Mouse (Mus musculus) erythroblast, embryonic 14.5 days (primary cell): ENCODE measurements around the gene Med8. TPM values are rescaled to one million over a fixed set of nuclear protein-coding genes. Genes with fewer than 3 reads are reported as not detected.

Source experiments
- H3K27me3 ChIP-seq: 2 replicates; pipeline ENCODE4 v1.6.1; 2012; ENCODE audit warnings: inconsistent platforms; ENCODE audit not compliant: control insufficient read depth
- H3K36me3 ChIP-seq: 2 replicates; pipeline ENCODE4 v1.6.1; 2012; ENCODE audit warnings: mild to moderate bottlenecking, inconsistent platforms; ENCODE audit not compliant: control insufficient read depth
- H3K4me1 ChIP-seq: 2 replicates; pipeline ENCODE4 v1.6.1; 2012; ENCODE audit warnings: inconsistent platforms; ENCODE audit not compliant: control insufficient read depth
- H3K4me3 ChIP-seq: replicated peaks from 2 replicates; pipeline ENCODE3; 2012; ENCODE audit warnings: moderate library complexity, mild to moderate bottlenecking, inconsistent platforms
- H3K9me3 ChIP-seq: 2 replicates; pipeline ENCODE4 v1.6.1; 2012; ENCODE audit warnings: low read length, inconsistent platforms, mixed read lengths; ENCODE audit not compliant: control insufficient read depth
- GATA1 ChIP-seq: IDR thresholded peaks from 2 replicates; pipeline ENCODE4 v1.6.1; 2012; ENCODE audit warnings: low read length, inconsistent platforms, mixed read lengths
- TAL1 ChIP-seq: IDR thresholded peaks from 3 replicates; pipeline ENCODE4 v1.6.1; 2012; ENCODE audit warnings: low read length, inconsistent platforms, mixed read lengths
- polyA plus RNA-seq: library from polyadenylated mRNA; stranded (reverse); fragments of >175 nt; gene quantifications from 2 replicates; pipeline ENCODE4 v1.2.3, GENCODE M21; 2012

Gene Med8
- polyA plus RNA-seq, 1 experiment = 6.4 TPM

- H3K36me3 ChIP-seq = no peaks in the 10 kb centered on the region
- H3K4me3 ChIP-seq = no peak overlapping the region
- H3K4me1 ChIP-seq = peaks cover 5% of the 10 kb centered on the region
- peaks cover 2% of the 10 kb centered on the region; the same call in 1 of the 2 replicates for H3K27me3 ChIP-seq
- TF ChIP-seq GATA1 = no peak
- no peak for TF ChIP-seq TAL1
- H3K9me3 ChIP-seq = no peaks in the 10 kb centered on the region
These were observed 36.8 kb downstream of the Med8 start for GRCm38 (mm10) chr4:118445781-118446414.

GRCm38 (mm10) chr4:118446415-118447153, 37.4 kb downstream of the Med8 start:
- peaks cover 5% of the 10 kb centered on the region for H3K4me1 ChIP-seq
- H3K27me3 ChIP-seq = peaks cover 2% of the 10 kb centered on the region; the same call in 1 of the 2 replicates
- no peak overlapping the region for H3K4me3 ChIP-seq
- H3K36me3 ChIP-seq = no peaks in the 10 kb centered on the region
- no peaks in the 10 kb centered on the region for H3K9me3 ChIP-seq
- TF ChIP-seq GATA1 = no peak
- TF ChIP-seq TAL1 = no peak

GRCm38 (mm10) chr4:118457345-118457975, 48.3 kb downstream of the Med8 start, which contains the start of gene Mpl:
Gene Mpl, minus strand, starts transcription at chr4:118457513.
- Histone ChIP-seq H3K4me3 (no peak within 1 kb of the TSS), H3K27me3 (no peaks in the 10 kb centered on the region), H3K9me3 (no peaks in the 10 kb centered on the region), H3K4me1 (peaks cover 4% of the 10 kb centered on the region), H3K36me3 (no peaks in the 10 kb centered on the region)
- TF ChIP-seq TAL1 = no peak
- no peak for TF ChIP-seq GATA1

- TF ChIP-seq GATA1 (no peak), TAL1 (no peak)
- H3K36me3 ChIP-seq = no peaks in the 10 kb centered on the region
- no peaks in the 10 kb centered on the region for H3K27me3 ChIP-seq
- no peaks in the 10 kb centered on the region for H3K9me3 ChIP-seq
- H3K4me3 ChIP-seq = no peak overlapping the region
- peaks cover 4% of the 10 kb centered on the region for H3K4me1 ChIP-seq
These were observed 55.8 kb downstream of the Med8 start for GRCm38 (mm10) chr4:118464956-118465355.

Other genes with a start within 250 kb of the Med8 start
- gene Kdm4a, start 229.3 kb upstream of the Med8 start, polyA plus RNA-seq = 2.6 and 3.3 TPM in 2 replicates
- gene Ptprf, start 117.9 kb upstream of the Med8 start, polyA plus RNA-seq = 0.01 and 0.02 TPM in 2 replicates
- 8.5 and 9.3 TPM in 2 replicates for gene Szt2, start 64 bp upstream of the Med8 start, polyA plus RNA-seq
- 8.2 and 9.2 TPM in 2 replicates for gene Elovl1, start 18.8 kb downstream of the Med8 start, polyA plus RNA-seq
- 24.8 and 31.7 TPM in 2 replicates for gene Cdc20, start 28.0 kb downstream of the Med8 start, polyA plus RNA-seq
- 0.11 and 0.13 TPM in 2 replicates for gene Mpl, start 48.2 kb downstream of the Med8 start, polyA plus RNA-seq
- 0.08 and 0.10 TPM in 2 replicates for gene Tie1, start 80.7 kb downstream of the Med8 start, polyA plus RNA-seq
- gene 2610528J11Rik, start 117.7 kb downstream of the Med8 start, polyA plus RNA-seq = 0.05 TPM in 1 of 2 replicates, not detected in the other
- gene Tmem125, start 134.7 kb downstream of the Med8 start, polyA plus RNA-seq = not detected in 2 replicates
- 0.17 and 0.32 TPM in 2 replicates for gene Cfap57, start 211.4 kb downstream of the Med8 start, polyA plus RNA-seq
- gene Ebna1bp2, start 211.5 kb downstream of the Med8 start, polyA plus RNA-seq = 0.83 and 1.8 TPM in 2 replicates
- not detected in 2 replicates for gene Olfr62, start 249.6 kb downstream of the Med8 start, polyA plus RNA-seq